Mouse (Mus musculus) megakaryocyte, embryonic 14.5 days (primary cell): Measurements from ENCODE around the gene Asna1.

ENCODE experiments used
- FLI1 ChIP-seq: IDR thresholded peaks from 2 replicates; pipeline ENCODE4 v1.6.1; 2012; ENCODE audit warnings: low read length, inconsistent platforms, mixed read lengths
- GATA1 ChIP-seq: IDR thresholded peaks from 3 replicates; pipeline ENCODE4 v1.6.1; 2012; ENCODE audit warnings: mixed read lengths, low read length, inconsistent platforms, borderline replicate concordance

DNA sequence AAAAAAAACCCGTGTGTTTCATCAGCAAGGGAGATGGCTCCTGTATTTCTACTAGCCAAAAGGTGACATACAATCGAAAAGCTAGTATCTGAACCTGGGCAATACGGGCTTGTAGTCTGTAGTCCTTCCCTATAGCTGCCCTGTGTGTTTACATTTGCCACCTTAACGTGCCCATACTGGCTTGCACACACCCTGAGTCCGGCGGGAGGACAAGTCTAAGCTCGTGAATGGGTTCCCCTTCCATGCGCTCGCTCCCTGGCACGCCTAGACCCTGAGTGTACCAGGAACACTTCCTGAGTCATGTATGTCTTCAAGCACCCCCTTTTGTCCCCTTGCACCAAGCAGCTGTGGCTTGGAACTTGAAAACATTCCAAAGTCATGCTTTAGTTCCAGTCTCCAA is 8.4 kb downstream of the Asna1 start:
- no peak for TF ChIP-seq GATA1
- TF ChIP-seq FLI1: no peak
